Mouse (Mus musculus): ENCODE measurements around the gene Ramp1. TPM values are rescaled to one million over a fixed set of nuclear protein-coding genes. Genes with fewer than 3 reads are reported as not detected.

The Ramp1 gene
- polyA plus RNA-seq, 1 experiment from 2014 or later: 9.6 TPM

DNA sequence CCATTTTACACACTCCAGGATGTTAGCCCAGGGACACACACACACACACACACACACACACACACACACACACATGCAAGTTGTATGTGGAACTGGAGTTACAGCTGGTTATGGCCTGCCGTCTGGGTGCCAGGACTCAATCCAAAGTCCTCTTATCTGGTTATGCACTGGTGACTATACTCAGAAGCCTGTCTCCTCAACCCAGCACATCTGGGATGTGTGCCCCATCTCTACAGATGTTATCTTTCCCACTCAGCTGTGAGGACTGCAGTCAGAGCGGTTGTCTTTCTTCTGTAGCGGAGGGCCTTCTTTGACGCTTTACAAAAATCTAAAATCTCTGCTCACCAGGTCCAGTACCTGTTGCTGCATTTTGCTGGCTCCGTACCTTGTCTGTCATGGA lies 4.8 kb upstream of the Ramp1 start:
- H3K4me3 ChIP-seq (ENCODE audit: low read depth, low read length): no peak overlapping the region
- DNase-seq (no peak), ATAC-seq (peak; percentile 33; the same call in 1 of the 2 replicates)
- no peak for TF ChIP-seq CTCF (IDR thresholded peaks at IDR 0.05; ENCODE audit: low read depth)
- no peak for TF ChIP-seq EP300 (IDR thresholded peaks at IDR 0.05; ENCODE audit: low read depth)
- H3K9me3 ChIP-seq (ENCODE audit: low read length): no peaks in the 10 kb centered on the region
- no peak overlapping the region for H3K4me2 ChIP-seq (ENCODE audit: low read depth, low read length)
- peaks cover 5% of the 10 kb centered on the region; the same call in 1 of the 2 replicates for H3K27me3 ChIP-seq (ENCODE audit: insufficient read depth, low read length)
- 63% methylated on average over 5 of the region's 5 CpGs for WGBS (ENCODE audit: insufficient replicate concordance)
- no peaks in the 10 kb centered on the region for H3K36me3 ChIP-seq (replicated peaks; ENCODE audit: insufficient read depth, low read length)
- peaks cover 6% of the 10 kb centered on the region for H3K4me1 ChIP-seq (ENCODE audit: insufficient read depth)
- no peak overlapping the region for H3K27ac ChIP-seq (ENCODE audit: low read depth)
- H3K9ac ChIP-seq (replicated peaks): no peak overlapping the region

DNA sequence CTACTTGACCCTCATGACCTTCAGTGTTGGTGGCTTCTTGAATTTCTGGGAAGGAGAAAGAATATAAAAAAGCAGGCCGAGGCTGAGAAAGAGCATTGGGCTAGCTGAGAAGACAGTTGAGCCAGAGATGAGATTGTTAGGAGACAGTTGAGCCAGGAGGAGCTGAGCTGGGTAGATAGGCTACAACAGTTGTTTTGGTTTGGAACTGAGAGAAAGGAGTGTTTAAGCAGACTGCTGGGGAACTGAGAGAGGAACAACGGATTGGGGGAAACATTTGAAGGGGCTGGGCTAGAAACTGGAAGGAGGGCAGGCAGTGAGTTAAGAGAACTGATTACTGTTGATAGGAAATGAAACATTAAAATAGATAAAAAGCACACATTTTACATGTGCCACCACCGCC lies 3.6 kb upstream of the Ramp1 start:
- Histone ChIP-seq H3K9ac (replicated peaks) (no peak overlapping the region), H3K9me3 (ENCODE audit: low read length) (no peaks in the 10 kb centered on the region), H3K27me3 (ENCODE audit: insufficient read depth, low read length) (peaks cover 13% of the 10 kb centered on the region; the same call in 1 of the 2 replicates), H3K27ac (ENCODE audit: low read depth) (no peak overlapping the region), H3K36me3 (replicated peaks; ENCODE audit: insufficient read depth, low read length) (no peaks in the 10 kb centered on the region), H3K4me3 (ENCODE audit: low read depth, low read length) (no peak overlapping the region), H3K4me1 (ENCODE audit: insufficient read depth) (peaks cover 12% of the 10 kb centered on the region), H3K4me2 (ENCODE audit: low read depth, low read length) (no peak overlapping the region)
- ATAC-seq (0 out of 2 replicates have a peak, but pooled peaks have one; percentile 15), DNase-seq (no peak)
- 36% methylated on average over 3 of the region's 3 CpGs for WGBS (ENCODE audit: insufficient replicate concordance)
- no peak for TF ChIP-seq CTCF (IDR thresholded peaks at IDR 0.05; ENCODE audit: low read depth)
- peak; percentile 84 for TF ChIP-seq EP300 (IDR thresholded peaks at IDR 0.05; ENCODE audit: low read depth)

DNA sequence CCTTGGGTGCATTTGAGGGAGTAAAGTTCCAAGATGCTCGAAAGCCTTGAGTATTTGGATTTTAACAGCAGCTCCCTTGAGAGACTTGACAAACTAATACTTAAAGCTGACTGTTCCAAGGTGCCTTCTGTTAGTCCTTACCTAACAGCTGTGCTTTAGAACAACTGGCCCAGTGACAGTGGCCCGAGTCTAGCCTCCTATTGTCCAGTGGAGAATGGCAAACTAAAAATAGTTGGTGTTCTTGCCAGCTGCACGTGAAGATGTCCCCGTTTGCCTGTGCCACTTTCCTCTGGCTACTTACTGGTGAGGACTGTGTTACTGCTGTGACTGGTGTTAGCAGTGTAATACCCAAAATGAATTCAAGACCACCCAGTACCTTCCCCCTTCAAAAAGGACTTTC lies 2.8 kb upstream of the Ramp1 start:
- Histone ChIP-seq H3K36me3 (replicated peaks; ENCODE audit: insufficient read depth, low read length) (no peaks in the 10 kb centered on the region), H3K4me3 (ENCODE audit: low read depth, low read length) (no peak overlapping the region), H3K27me3 (ENCODE audit: insufficient read depth, low read length) (peaks cover 13% of the 10 kb centered on the region; the same call in 1 of the 2 replicates), H3K9me3 (ENCODE audit: low read length) (no peaks in the 10 kb centered on the region), H3K9ac (replicated peaks) (no peak overlapping the region), H3K4me1 (ENCODE audit: insufficient read depth) (peaks cover 12% of the 10 kb centered on the region), H3K27ac (ENCODE audit: low read depth) (no peak overlapping the region), H3K4me2 (ENCODE audit: low read depth, low read length) (no peak overlapping the region)
- TF ChIP-seq EP300 (IDR thresholded peaks at IDR 0.05; ENCODE audit: low read depth) (no peak), CTCF (IDR thresholded peaks at IDR 0.05; ENCODE audit: low read depth) (no peak)
- DNase-seq (no peak), ATAC-seq (no peak)
- 64% methylated on average over 4 of the region's 4 CpGs for WGBS (ENCODE audit: insufficient replicate concordance)

DNA sequence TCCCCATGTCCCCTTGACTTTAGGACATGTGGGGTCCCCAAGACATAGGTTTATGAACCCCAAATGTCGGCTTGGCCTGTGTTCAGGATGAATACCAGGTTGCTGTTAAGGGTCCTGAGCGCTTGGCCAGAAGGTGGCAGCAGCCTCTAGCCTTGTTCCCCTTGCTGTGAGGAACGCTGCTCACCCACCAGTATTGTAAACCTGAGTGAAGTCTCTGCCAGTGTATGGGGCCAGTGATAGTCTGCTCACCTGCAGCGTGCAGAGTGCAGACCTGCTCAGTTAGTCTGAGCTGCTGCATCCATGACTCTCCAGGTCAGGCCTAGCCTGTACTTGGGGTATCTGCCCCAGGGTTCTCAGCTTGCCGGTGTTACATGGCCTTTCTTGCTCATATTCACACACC lies 536 bp upstream of the Ramp1 start:
- ATAC-seq (peak; percentile 50; the same call in 1 of the 2 replicates), DNase-seq (peak; percentile 76)
- H3K27me3 ChIP-seq (ENCODE audit: insufficient read depth, low read length): peaks cover 13% of the 10 kb centered on the region; the same call in 1 of the 2 replicates
- H3K36me3 ChIP-seq (replicated peaks; ENCODE audit: insufficient read depth, low read length): no peaks in the 10 kb centered on the region
- peak overlapping the region; percentile 80 for H3K4me2 ChIP-seq (ENCODE audit: low read depth, low read length)
- peak; percentile 93 for TF ChIP-seq CTCF (IDR thresholded peaks at IDR 0.05; ENCODE audit: low read depth)
- no peak for TF ChIP-seq EP300 (IDR thresholded peaks at IDR 0.05; ENCODE audit: low read depth)
- H3K4me1 ChIP-seq (ENCODE audit: insufficient read depth): peaks cover 15% of the 10 kb centered on the region
- no peaks in the 10 kb centered on the region for H3K9me3 ChIP-seq (ENCODE audit: low read length)
- no peak overlapping the region for H3K9ac ChIP-seq (replicated peaks)
- H3K4me3 ChIP-seq (ENCODE audit: low read depth, low read length): peak overlapping the region; percentile 58
- WGBS (ENCODE audit: insufficient replicate concordance): 22% methylated on average over 5 of the region's 5 CpGs
- no peak overlapping the region for H3K27ac ChIP-seq (ENCODE audit: low read depth)

DNA sequence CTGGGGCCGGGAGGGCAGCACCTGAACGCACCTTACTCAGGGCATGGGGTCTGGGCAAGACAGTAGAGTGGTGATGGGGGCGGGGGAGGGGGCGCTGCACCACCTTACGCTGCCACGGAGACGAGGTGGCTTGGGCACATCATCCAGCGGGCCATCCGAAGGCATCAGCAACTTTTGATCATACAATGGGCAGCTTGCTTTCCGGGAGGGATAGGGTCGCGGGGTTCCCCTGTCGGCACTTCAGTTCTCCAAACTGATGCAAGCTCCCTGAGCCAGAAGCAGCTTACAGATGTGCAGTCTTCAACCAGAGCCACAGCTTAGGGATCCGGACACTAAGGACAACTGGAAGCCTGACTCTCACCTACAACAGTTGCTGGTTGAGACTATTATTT lies 548 bp downstream of the Ramp1 start:
- peak overlapping the region; percentile 80 for H3K4me2 ChIP-seq (ENCODE audit: low read depth, low read length)
- DNase-seq (no peak), ATAC-seq (no peak)
- 0 out of 2 replicates have a peak overlapping the region, but pooled peaks have one; percentile 18 for H3K27ac ChIP-seq (ENCODE audit: low read depth)
- peaks cover 13% of the 10 kb centered on the region; the same call in 1 of the 2 replicates for H3K27me3 ChIP-seq (ENCODE audit: insufficient read depth, low read length)
- peak overlapping the region; percentile 58 for H3K4me3 ChIP-seq (ENCODE audit: low read depth, low read length)
- TF ChIP-seq EP300 (IDR thresholded peaks at IDR 0.05; ENCODE audit: low read depth) (no peak), CTCF (IDR thresholded peaks at IDR 0.05; ENCODE audit: low read depth) (no peak)
- 4% methylated on average over 14 of the region's 14 CpGs for WGBS (ENCODE audit: insufficient replicate concordance)
- peaks cover 15% of the 10 kb centered on the region for H3K4me1 ChIP-seq (ENCODE audit: insufficient read depth)
- peak overlapping the region; percentile 42 for H3K9ac ChIP-seq (replicated peaks)
- H3K9me3 ChIP-seq (ENCODE audit: low read length): no peaks in the 10 kb centered on the region
- H3K36me3 ChIP-seq (replicated peaks; ENCODE audit: insufficient read depth, low read length): no peaks in the 10 kb centered on the region

DNA sequence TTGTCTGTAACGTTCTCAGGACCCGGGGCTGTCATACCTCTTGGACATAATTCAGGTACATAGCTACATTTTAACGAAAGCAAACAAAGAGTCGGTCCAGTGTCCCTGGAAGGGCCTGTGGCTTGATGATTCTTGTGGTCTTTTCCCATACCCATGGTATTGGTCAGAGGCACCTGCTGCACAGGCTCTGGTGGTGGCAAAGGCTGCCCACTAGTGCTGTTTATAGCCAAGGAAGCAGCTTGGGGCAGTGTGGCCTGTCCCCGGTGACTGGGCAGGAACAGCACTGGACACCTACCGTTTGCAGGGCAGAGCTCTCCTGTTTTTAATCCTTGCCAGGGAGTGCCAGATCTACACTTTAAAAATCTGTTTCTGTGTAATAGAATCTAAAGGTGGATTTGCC lies 1.1 kb downstream of the Ramp1 start:
- WGBS (ENCODE audit: insufficient replicate concordance): 29% methylated on average over 6 of the region's 6 CpGs
- Histone ChIP-seq H3K4me1 (ENCODE audit: insufficient read depth) (peaks cover 15% of the 10 kb centered on the region), H3K36me3 (replicated peaks; ENCODE audit: insufficient read depth, low read length) (no peaks in the 10 kb centered on the region), H3K27ac (ENCODE audit: low read depth) (0 out of 2 replicates have a peak overlapping the region, but pooled peaks have one; percentile 2), H3K27me3 (ENCODE audit: insufficient read depth, low read length) (peaks cover 13% of the 10 kb centered on the region; the same call in 1 of the 2 replicates), H3K4me3 (ENCODE audit: low read depth, low read length) (peak overlapping the region; percentile 58), H3K9ac (replicated peaks) (peak overlapping the region; percentile 42), H3K9me3 (ENCODE audit: low read length) (no peaks in the 10 kb centered on the region), H3K4me2 (ENCODE audit: low read depth, low read length) (peak overlapping the region; percentile 80)
- DNase-seq (no peak), ATAC-seq (no peak)
- no peak for TF ChIP-seq CTCF (IDR thresholded peaks at IDR 0.05; ENCODE audit: low read depth)
- TF ChIP-seq EP300 (IDR thresholded peaks at IDR 0.05; ENCODE audit: low read depth): no peak
